Mouse (Mus musculus): ENCODE data around the gene Zfp764. TPM values are rescaled to one million over a fixed set of nuclear protein-coding genes. Genes with fewer than 3 reads are reported as not detected.

The Zfp764 gene
- total RNA-seq, 1 experiment = 3.3 TPM

DNA sequence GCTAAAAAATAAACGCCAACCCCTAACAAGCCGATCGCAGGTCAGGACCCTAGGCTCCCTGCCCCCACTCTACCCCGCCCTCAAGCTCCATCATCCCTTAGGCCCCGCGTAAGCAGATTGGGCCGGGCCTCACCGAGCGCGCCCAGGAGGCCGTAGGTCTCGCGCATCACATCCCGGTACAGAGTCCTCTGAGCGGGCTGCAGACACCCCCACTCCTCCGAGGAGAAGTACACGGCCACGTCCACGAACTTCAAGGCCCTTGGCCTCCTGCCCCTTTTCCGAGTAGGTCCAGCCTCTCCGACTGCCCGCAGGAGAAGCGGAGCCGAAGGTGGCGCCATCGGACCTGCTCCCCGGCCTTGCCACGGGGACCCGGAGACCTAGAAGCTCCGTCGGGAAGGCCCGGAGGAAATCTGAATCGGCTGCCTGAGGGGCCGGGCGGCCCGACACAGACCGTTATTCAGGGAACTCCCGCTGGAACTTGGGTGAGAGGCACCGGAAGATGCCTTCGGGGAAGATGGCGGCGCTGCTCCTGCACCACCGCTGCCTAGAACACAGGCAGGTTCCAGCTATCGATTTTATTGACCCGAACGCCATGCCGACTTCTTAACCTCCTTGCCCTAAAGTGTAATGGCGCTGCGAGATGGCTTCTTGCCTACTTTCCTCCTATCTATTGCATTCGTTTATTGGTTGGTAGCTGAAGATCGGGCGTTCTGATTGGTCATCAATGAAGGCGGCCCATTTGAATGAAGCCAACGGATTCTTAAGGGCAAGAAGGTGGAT, 42.1 kb upstream of the Zfp764 start, which contains the start of gene Zfp689:
Zfp689 (minus strand) TSS at position 638 of the 780 bp plus-strand sequence.
- in situ Hi-C loops (cut with MboI; ENCODE audit: low sequenced_read_pairs in 2 of 2, unreplicated experiment in 2 of 2) = no loop called here
- Histone ChIP-seq H3K9ac (ENCODE audit: insufficient read depth, low read depth, low read length, poor library complexity, severe bottlenecking) (peak within 1 kb of the TSS; percentile 94), H3K27ac (ENCODE audit: insufficient read depth, low read depth, low read length, poor library complexity, severe bottlenecking) (peak within 1 kb of the TSS; percentile 83), H3K4me3 (ENCODE audit: insufficient read depth in 1 of 2, low read depth in 1 of 2, low read length in 2 of 2, poor library complexity in 1 of 2, severe bottlenecking in 1 of 2) (peak within 1 kb of the TSS; percentile 95), H3K9me3 (ENCODE audit: control insufficient read depth, insufficient read depth, low read depth, low read length) (no peaks in the 10 kb centered on the region), H3K36me3 (ENCODE audit: control insufficient read depth, insufficient read depth, low read length, poor library complexity, severe bottlenecking) (peaks cover 13% of the 10 kb centered on the region; the same call in 1 of the 2 replicates), H3K4me1 (ENCODE audit: control insufficient read depth in 2 of 2, insufficient read depth in 2 of 2, low read length in 2 of 2, poor library complexity in 1 of 2) (no peaks in the 10 kb centered on the region; a peak in 1 of 4 replicates)
- DNase-seq (ENCODE audit: low read depth, low spot score) = peak; percentile 97
- TF ChIP-seq CHD2 (IDR thresholded peaks at IDR 0.05; ENCODE audit: low read depth, low read length) (peak; percentile 99), ZC3H11A (IDR thresholded peaks at IDR 0.05; ENCODE audit: borderline replicate concordance, low read depth, low read length) (no peak), ZNF384 (IDR thresholded peaks at IDR 0.05; ENCODE audit: low read depth, low read length) (no peak), MAFK (IDR thresholded peaks at IDR 0.05; ENCODE audit: insufficient read depth, low read depth, low read length) (no peak), HCFC1 (IDR thresholded peaks at IDR 0.05; ENCODE audit: borderline replicate concordance, insufficient read depth, low read length) (peak; percentile 96)

DNA sequence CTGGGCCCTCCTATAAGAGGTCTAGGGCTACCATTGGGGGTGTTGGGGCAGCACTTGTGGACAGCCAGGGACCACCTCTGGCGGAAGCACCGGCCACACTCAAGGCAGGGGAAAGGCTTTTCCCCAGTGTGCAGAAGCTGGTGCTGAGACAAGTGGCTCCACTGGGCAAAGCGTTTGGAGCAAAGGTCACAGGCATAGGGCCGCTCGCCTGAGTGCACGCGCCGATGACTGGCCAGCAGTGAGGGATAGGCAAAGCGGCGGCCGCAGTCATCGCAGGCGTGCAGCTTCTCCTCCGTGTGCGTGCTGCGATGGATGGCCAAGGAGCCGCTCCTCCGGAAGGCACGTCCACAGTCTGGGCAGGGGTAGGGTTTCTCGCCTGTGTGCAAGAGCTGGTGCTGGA, 37.4 kb upstream of the Zfp764 start:
- DNase-seq (ENCODE audit: low read depth, low spot score) = no peak
- Histone ChIP-seq H3K9me3 (ENCODE audit: control insufficient read depth, insufficient read depth, low read depth, low read length) (no peaks in the 10 kb centered on the region), H3K4me1 (ENCODE audit: control insufficient read depth in 2 of 2, insufficient read depth in 2 of 2, low read length in 2 of 2, poor library complexity in 1 of 2) (no peaks in the 10 kb centered on the region), H3K9ac (ENCODE audit: insufficient read depth, low read depth, low read length, poor library complexity, severe bottlenecking) (peak overlapping the region; percentile 38), H3K36me3 (ENCODE audit: control insufficient read depth, insufficient read depth, low read length, poor library complexity, severe bottlenecking) (peaks cover 4% of the 10 kb centered on the region; the same call in 1 of the 2 replicates), H3K4me3 (ENCODE audit: insufficient read depth in 1 of 2, low read depth in 1 of 2, low read length in 2 of 2, poor library complexity in 1 of 2, severe bottlenecking in 1 of 2) (peak overlapping the region; percentile 49 to 53), H3K27ac (ENCODE audit: insufficient read depth, low read depth, low read length, poor library complexity, severe bottlenecking) (no peak overlapping the region)
- TF ChIP-seq ZC3H11A (IDR thresholded peaks at IDR 0.05; ENCODE audit: borderline replicate concordance, low read depth, low read length) (no peak), HCFC1 (IDR thresholded peaks at IDR 0.05; ENCODE audit: borderline replicate concordance, insufficient read depth, low read length) (0 out of 2 replicates have a peak, but pooled peaks have one; percentile 1)
- in situ Hi-C loops (cut with MboI; ENCODE audit: low sequenced_read_pairs in 2 of 2, unreplicated experiment in 2 of 2) = no loop called here

DNA sequence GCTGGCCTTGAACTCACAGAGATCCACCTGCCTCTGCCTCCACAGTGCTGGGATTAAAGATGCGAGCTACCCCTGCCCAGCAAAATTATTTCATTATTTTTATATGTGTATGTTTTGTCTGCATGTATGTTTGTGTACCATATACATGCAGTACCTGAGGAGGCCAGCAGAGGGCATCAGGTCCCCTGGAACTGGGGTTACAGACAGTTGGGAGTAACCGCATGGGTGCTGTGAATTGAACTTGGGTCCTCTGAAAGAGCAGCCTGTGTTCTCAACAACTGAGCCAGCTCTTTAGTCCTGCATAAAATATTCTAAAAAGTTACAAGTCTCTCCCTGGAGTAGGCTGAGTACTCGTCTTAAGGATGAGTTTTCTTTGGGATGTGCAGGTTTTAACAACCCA, 31.1 kb upstream of the Zfp764 start:
- Histone ChIP-seq H3K27ac (ENCODE audit: insufficient read depth, low read depth, low read length, poor library complexity, severe bottlenecking) (no peak overlapping the region), H3K9me3 (ENCODE audit: control insufficient read depth, insufficient read depth, low read depth, low read length) (no peaks in the 10 kb centered on the region), H3K36me3 (ENCODE audit: control insufficient read depth, insufficient read depth, low read length, poor library complexity, severe bottlenecking) (no peaks in the 10 kb centered on the region), H3K9ac (ENCODE audit: insufficient read depth, low read depth, low read length, poor library complexity, severe bottlenecking) (no peak overlapping the region), H3K4me3 (ENCODE audit: insufficient read depth in 1 of 2, low read depth in 1 of 2, low read length in 2 of 2, poor library complexity in 1 of 2, severe bottlenecking in 1 of 2) (no peak overlapping the region), H3K4me1 (ENCODE audit: control insufficient read depth in 2 of 2, insufficient read depth in 2 of 2, low read length in 2 of 2, poor library complexity in 1 of 2) (no peaks in the 10 kb centered on the region)
- TF ChIP-seq MAFK (IDR thresholded peaks at IDR 0.05; ENCODE audit: insufficient read depth, low read depth, low read length) = peak; percentile 68
- no peak for TF ChIP-seq ZNF384 (IDR thresholded peaks at IDR 0.05; ENCODE audit: low read depth, low read length)
- peak; percentile 36; the same call in 1 of the 2 replicates for TF ChIP-seq ZC3H11A (IDR thresholded peaks at IDR 0.05; ENCODE audit: borderline replicate concordance, low read depth, low read length)
- no peak for TF ChIP-seq CHD2 (IDR thresholded peaks at IDR 0.05; ENCODE audit: low read depth, low read length)
- no peak for TF ChIP-seq HCFC1 (IDR thresholded peaks at IDR 0.05; ENCODE audit: borderline replicate concordance, insufficient read depth, low read length)
- in situ Hi-C loops (cut with MboI; ENCODE audit: low sequenced_read_pairs in 2 of 2, unreplicated experiment in 2 of 2) = no loop called here
- DNase-seq (ENCODE audit: low read depth, low spot score) = no peak

DNA sequence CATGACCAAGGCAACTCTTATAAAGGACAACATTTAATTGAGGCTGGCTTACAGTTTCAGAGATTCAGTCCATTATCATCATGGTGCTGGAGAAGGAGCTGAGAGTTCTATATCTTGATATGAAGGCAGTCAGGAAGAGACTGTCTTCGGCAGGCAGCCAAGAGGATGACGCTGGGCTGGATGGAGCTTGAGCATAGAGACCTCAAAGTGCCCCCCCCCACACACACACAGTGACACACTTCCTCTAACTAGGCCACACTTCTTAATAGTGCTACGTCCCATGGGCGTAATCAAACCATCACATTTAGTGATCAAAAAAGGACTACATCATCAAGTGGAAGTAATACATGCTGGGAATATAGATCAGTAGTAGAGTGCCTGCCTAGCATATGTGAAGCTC, 28.6 kb upstream of the Zfp764 start:
- no peak for DNase-seq (ENCODE audit: low read depth, low spot score)
- H3K9ac ChIP-seq (ENCODE audit: insufficient read depth, low read depth, low read length, poor library complexity, severe bottlenecking) = no peak overlapping the region
- no peaks in the 10 kb centered on the region for H3K36me3 ChIP-seq (ENCODE audit: control insufficient read depth, insufficient read depth, low read length, poor library complexity, severe bottlenecking)
- H3K4me3 ChIP-seq (ENCODE audit: insufficient read depth in 1 of 2, low read depth in 1 of 2, low read length in 2 of 2, poor library complexity in 1 of 2, severe bottlenecking in 1 of 2) = no peak overlapping the region
- in situ Hi-C loops (cut with MboI; ENCODE audit: low sequenced_read_pairs in 2 of 2, unreplicated experiment in 2 of 2) = no loop called here
- H3K4me1 ChIP-seq (ENCODE audit: control insufficient read depth in 2 of 2, insufficient read depth in 2 of 2, low read length in 2 of 2, poor library complexity in 1 of 2) = no peaks in the 10 kb centered on the region
- H3K9me3 ChIP-seq (ENCODE audit: control insufficient read depth, insufficient read depth, low read depth, low read length) = no peaks in the 10 kb centered on the region
- TF ChIP-seq MAFK (IDR thresholded peaks at IDR 0.05; ENCODE audit: insufficient read depth, low read depth, low read length) (no peak), CHD2 (IDR thresholded peaks at IDR 0.05; ENCODE audit: low read depth, low read length) (no peak), ZC3H11A (IDR thresholded peaks at IDR 0.05; ENCODE audit: borderline replicate concordance, low read depth, low read length) (no peak), HCFC1 (IDR thresholded peaks at IDR 0.05; ENCODE audit: borderline replicate concordance, insufficient read depth, low read length) (no peak), ZNF384 (IDR thresholded peaks at IDR 0.05; ENCODE audit: low read depth, low read length) (no peak)
- no peak overlapping the region for H3K27ac ChIP-seq (ENCODE audit: insufficient read depth, low read depth, low read length, poor library complexity, severe bottlenecking)
